Mouse (Mus musculus): ENCODE results near the gene Sfxn1. TPM values are rescaled to one million over a fixed set of nuclear protein-coding genes. Genes with fewer than 3 reads are reported as not detected.
A peak's percentile ranks its signal among the peaks of the same experiment; 100 is the strongest.

Sfxn1 gene
- 142 and 149 TPM in 2 replicates for polyA plus RNA-seq (2014; fragmentation: Nextera tagmentation; extraction: Ambion mirVana)

- DNase-seq (ENCODE audit: low spot score) (peak; percentile 83), ATAC-seq (replicated peaks; ENCODE audit: low FRiP score) (peak; percentile 84)
- no peaks in the 10 kb centered on the region for H3K27me3 ChIP-seq (replicated peaks; ENCODE audit: control insufficient read depth, insufficient read depth, low read length)
- peak within 1 kb of the TSS; percentile 77 for H3K27ac ChIP-seq (ENCODE audit: low read depth, low read length)
- H3K9me3 ChIP-seq (ENCODE audit: control insufficient read depth, low read length) = no peaks in the 10 kb centered on the region
- WGBS = under 1% methylated on average over 74 of the region's 74 CpGs
- H3K4me3 ChIP-seq (ENCODE audit: low read depth, low read length) = peak within 1 kb of the TSS; percentile 66
- H3K4me2 ChIP-seq = peak within 1 kb of the TSS; percentile 78
- peaks cover 6% of the 10 kb centered on the region; the same call in 1 of the 2 replicates for H3K36me3 ChIP-seq (ENCODE audit: control insufficient read depth, insufficient read depth, low read length)
- H3K4me1 ChIP-seq (replicated peaks; ENCODE audit: control insufficient read depth, insufficient read depth, low read length) = peaks cover 3% of the 10 kb centered on the region
- H3K9ac ChIP-seq (ENCODE audit: low read depth, low read length) = peak within 1 kb of the TSS; percentile 88
Observed at GRCm38 (mm10) chr13:54071606-54072331, at the start of gene Sfxn1. TSS of gene Sfxn1 (plus strand) at chr13:54071869.

GRCm38 (mm10) chr13:54023311-54023710 is 48.4 kb upstream of the Sfxn1 start:
- 82% methylated on average over 5 of the region's 5 CpGs for WGBS
- H3K27ac ChIP-seq (ENCODE audit: low read depth, low read length) = no peak overlapping the region
- H3K9ac ChIP-seq (ENCODE audit: low read depth, low read length) = no peak overlapping the region
- no peaks in the 10 kb centered on the region for H3K4me1 ChIP-seq (replicated peaks; ENCODE audit: control insufficient read depth, insufficient read depth, low read length)
- H3K4me3 ChIP-seq (ENCODE audit: low read depth, low read length) = no peak overlapping the region
- no peaks in the 10 kb centered on the region for H3K27me3 ChIP-seq (replicated peaks; ENCODE audit: control insufficient read depth, insufficient read depth, low read length)
- no peak overlapping the region for H3K4me2 ChIP-seq
- H3K9me3 ChIP-seq (ENCODE audit: control insufficient read depth, low read length) = no peaks in the 10 kb centered on the region
- no peak for DNase-seq (ENCODE audit: low spot score)
- H3K36me3 ChIP-seq (ENCODE audit: control insufficient read depth, insufficient read depth, low read length) = no peaks in the 10 kb centered on the region
- no peak for ATAC-seq (replicated peaks; ENCODE audit: low FRiP score)

- ATAC-seq (replicated peaks; ENCODE audit: low FRiP score) = no peak
- H3K9me3 ChIP-seq (ENCODE audit: control insufficient read depth, low read length) = no peaks in the 10 kb centered on the region
- no peak for DNase-seq (ENCODE audit: low spot score)
- no peak overlapping the region for H3K27ac ChIP-seq (ENCODE audit: low read depth, low read length)
- H3K4me2 ChIP-seq = no peak overlapping the region
- 79% methylated on average over 7 of the region's 7 CpGs for WGBS
- H3K36me3 ChIP-seq (ENCODE audit: control insufficient read depth, insufficient read depth, low read length) = no peaks in the 10 kb centered on the region
- H3K9ac ChIP-seq (ENCODE audit: low read depth, low read length) = no peak overlapping the region
- no peaks in the 10 kb centered on the region for H3K4me1 ChIP-seq (replicated peaks; ENCODE audit: control insufficient read depth, insufficient read depth, low read length)
- H3K4me3 ChIP-seq (ENCODE audit: low read depth, low read length) = no peak overlapping the region
- no peaks in the 10 kb centered on the region for H3K27me3 ChIP-seq (replicated peaks; ENCODE audit: control insufficient read depth, insufficient read depth, low read length)
Observed at GRCm38 (mm10) chr13:54027079-54027478, 44.6 kb upstream of the Sfxn1 start.

- Histone ChIP-seq H3K4me2 (no peak overlapping the region), H3K36me3 (ENCODE audit: control insufficient read depth, insufficient read depth, low read length) (no peaks in the 10 kb centered on the region), H3K4me3 (ENCODE audit: low read depth, low read length) (no peak overlapping the region), H3K27ac (ENCODE audit: low read depth, low read length) (no peak overlapping the region), H3K4me1 (replicated peaks; ENCODE audit: control insufficient read depth, insufficient read depth, low read length) (no peaks in the 10 kb centered on the region; the same call in 1 of the 2 replicates), H3K9ac (ENCODE audit: low read depth, low read length) (no peak overlapping the region), H3K9me3 (ENCODE audit: control insufficient read depth, low read length) (no peaks in the 10 kb centered on the region), H3K27me3 (replicated peaks; ENCODE audit: control insufficient read depth, insufficient read depth, low read length) (no peaks in the 10 kb centered on the region)
- 60% methylated on average over 4 of the region's 4 CpGs for WGBS
- DNase-seq (ENCODE audit: low spot score) (no peak), ATAC-seq (replicated peaks; ENCODE audit: low FRiP score) (no peak)
Observed at GRCm38 (mm10) chr13:54033653-54034052, 38.0 kb upstream of the Sfxn1 start.

GRCm38 (mm10) chr13:54035541-54035940 is 36.1 kb upstream of the Sfxn1 start:
- ATAC-seq (replicated peaks; ENCODE audit: low FRiP score) (no peak), DNase-seq (ENCODE audit: low spot score) (no peak)
- WGBS = 52% methylated on average over 1 of the region's 1 CpGs

GRCm38 (mm10) chr13:54037936-54038335 is 33.7 kb upstream of the Sfxn1 start:
- no peak overlapping the region for H3K27ac ChIP-seq (ENCODE audit: low read depth, low read length)
- H3K4me1 ChIP-seq (replicated peaks; ENCODE audit: control insufficient read depth, insufficient read depth, low read length) = no peaks in the 10 kb centered on the region
- no peak overlapping the region for H3K9ac ChIP-seq (ENCODE audit: low read depth, low read length)
- WGBS = 85% methylated on average over 4 of the region's 4 CpGs
- no peak overlapping the region for H3K4me3 ChIP-seq (ENCODE audit: low read depth, low read length)
- no peak for ATAC-seq (replicated peaks; ENCODE audit: low FRiP score)
- no peak for DNase-seq (ENCODE audit: low spot score)
- no peaks in the 10 kb centered on the region for H3K36me3 ChIP-seq (ENCODE audit: control insufficient read depth, insufficient read depth, low read length)
- no peaks in the 10 kb centered on the region for H3K27me3 ChIP-seq (replicated peaks; ENCODE audit: control insufficient read depth, insufficient read depth, low read length)
- H3K9me3 ChIP-seq (ENCODE audit: control insufficient read depth, low read length) = no peaks in the 10 kb centered on the region
- no peak overlapping the region for H3K4me2 ChIP-seq

More at GRCm38 (mm10) chr13:54035541-54035940, 36.1 kb upstream of the Sfxn1 start:
- Histone ChIP-seq H3K4me3 (ENCODE audit: low read depth, low read length) (no peak overlapping the region), H3K36me3 (ENCODE audit: control insufficient read depth, insufficient read depth, low read length) (no peaks in the 10 kb centered on the region), H3K4me2 (no peak overlapping the region), H3K27ac (ENCODE audit: low read depth, low read length) (no peak overlapping the region), H3K9ac (ENCODE audit: low read depth, low read length) (no peak overlapping the region), H3K4me1 (replicated peaks; ENCODE audit: control insufficient read depth, insufficient read depth, low read length) (no peaks in the 10 kb centered on the region; the same call in 1 of the 2 replicates), H3K9me3 (ENCODE audit: control insufficient read depth, low read length) (no peaks in the 10 kb centered on the region), H3K27me3 (replicated peaks; ENCODE audit: control insufficient read depth, insufficient read depth, low read length) (no peaks in the 10 kb centered on the region)

GRCm38 (mm10) chr13:54040256-54040655 is 31.4 kb upstream of the Sfxn1 start:
- Histone ChIP-seq H3K36me3 (ENCODE audit: control insufficient read depth, insufficient read depth, low read length) (no peaks in the 10 kb centered on the region), H3K4me2 (no peak overlapping the region), H3K9me3 (ENCODE audit: control insufficient read depth, low read length) (no peaks in the 10 kb centered on the region), H3K27me3 (replicated peaks; ENCODE audit: control insufficient read depth, insufficient read depth, low read length) (no peaks in the 10 kb centered on the region), H3K27ac (ENCODE audit: low read depth, low read length) (no peak overlapping the region), H3K4me1 (replicated peaks; ENCODE audit: control insufficient read depth, insufficient read depth, low read length) (no peaks in the 10 kb centered on the region), H3K9ac (ENCODE audit: low read depth, low read length) (no peak overlapping the region), H3K4me3 (ENCODE audit: low read depth, low read length) (no peak overlapping the region)
- no peak for DNase-seq (ENCODE audit: low spot score)
- no peak for ATAC-seq (replicated peaks; ENCODE audit: low FRiP score)
- WGBS = 87% methylated on average over 2 of the region's 2 CpGs

- Histone ChIP-seq H3K36me3 (ENCODE audit: control insufficient read depth, insufficient read depth, low read length) (no peaks in the 10 kb centered on the region), H3K4me3 (ENCODE audit: low read depth, low read length) (no peak overlapping the region), H3K27me3 (replicated peaks; ENCODE audit: control insufficient read depth, insufficient read depth, low read length) (peaks cover 12% of the 10 kb centered on the region), H3K9ac (ENCODE audit: low read depth, low read length) (no peak overlapping the region), H3K4me2 (no peak overlapping the region), H3K27ac (ENCODE audit: low read depth, low read length) (no peak overlapping the region), H3K9me3 (ENCODE audit: control insufficient read depth, low read length) (no peaks in the 10 kb centered on the region), H3K4me1 (replicated peaks; ENCODE audit: control insufficient read depth, insufficient read depth, low read length) (no peaks in the 10 kb centered on the region)
- 73% methylated on average over 7 of the region's 7 CpGs for WGBS
- no peak for DNase-seq (ENCODE audit: low spot score)
- no peak for ATAC-seq (replicated peaks; ENCODE audit: low FRiP score)
Observed at GRCm38 (mm10) chr13:54048679-54049352, 22.9 kb upstream of the Sfxn1 start.

Measured in liver, embryonic 11.5 days (tissue).